Mouse (Mus musculus) testis, adult 2 months (tissue): ENCODE measurements around the gene Snrpa1. TPM values are rescaled to one million over a fixed set of nuclear protein-coding genes. Genes with fewer than 3 reads are reported as not detected.

Experiments
- H3K27ac ChIP-seq: fragments of 200-500 bp; 2 replicates; pipeline ENCODE4 v1.5.1; 2012; ENCODE audit warnings: low read depth, low read length; ENCODE audit not compliant: control insufficient read depth, insufficient read depth
- H3K27me3 ChIP-seq: fragments of 200-500 bp; 2 replicates; pipeline ENCODE4 v1.6.1; 2012; ENCODE audit warnings: mild to moderate bottlenecking, low read length, moderate library complexity; ENCODE audit not compliant: control insufficient read depth, insufficient read depth
- H3K36me3 ChIP-seq: fragments of 200-500 bp; 2 replicates; pipeline ENCODE4 v1.6.1; 2012; ENCODE audit warnings: mild to moderate bottlenecking, low read length; ENCODE audit not compliant: control insufficient read depth, insufficient read depth
- H3K4me1 ChIP-seq: fragments of 200-500 bp; 2 replicates; pipeline ENCODE4 v1.6.1; 2012; ENCODE audit warnings: low read length; ENCODE audit not compliant: control insufficient read depth, insufficient read depth
- H3K4me3 ChIP-seq: fragments of 200-500 bp; 2 replicates; pipeline ENCODE4 v1.5.1; 2012; ENCODE audit warnings: low read depth, mild to moderate bottlenecking, low read length, moderate library complexity, mixed read lengths; ENCODE audit not compliant: control insufficient read depth
- CTCF ChIP-seq: fragments of 200-500 bp; IDR thresholded peaks from 2 replicates; pipeline ENCODE4 v1.5.1; 2012; ENCODE audit warnings: low read depth, mild to moderate bottlenecking, inconsistent platforms, low read length, moderate library complexity; ENCODE audit not compliant: control insufficient read depth, insufficient read depth, insufficient replicate concordance
- POLR2A ChIP-seq: fragments of 200-500 bp; IDR thresholded peaks from 2 replicates; pipeline ENCODE4 v1.6.1; 2012; ENCODE audit warnings: low read depth, mild to moderate bottlenecking, inconsistent platforms, low read length, moderate library complexity; ENCODE audit not compliant: control insufficient read depth
- polyA plus RNA-seq: library from polyadenylated mRNA; depleted of rRNA; stranded (reverse); fragments of >200 nt; gene quantifications from 2 replicates; pipeline ENCODE4 v1.2.3, GENCODE M21; 2012; rRNA removed

Snrpa1 gene
- 47.2 and 48.6 TPM in 2 replicates for polyA plus RNA-seq

- Histone ChIP-seq H3K27me3 (no peaks in the 10 kb centered on the region), H3K4me1 (peaks cover 5% of the 10 kb centered on the region), H3K36me3 (no peaks in the 10 kb centered on the region), H3K27ac (no peak within 1 kb of the TSS), H3K4me3 (peak within 1 kb of the TSS; percentile 96; the same call in 1 of the 2 replicates)
- TF ChIP-seq CTCF (no peak), POLR2A (no peak)
Measured at GRCm38 (mm10) chr7:66058703-66059102, at the start of gene Snrpa1. Gene Snrpa1, plus strand, starts transcription at chr7:66059003.

DNA sequence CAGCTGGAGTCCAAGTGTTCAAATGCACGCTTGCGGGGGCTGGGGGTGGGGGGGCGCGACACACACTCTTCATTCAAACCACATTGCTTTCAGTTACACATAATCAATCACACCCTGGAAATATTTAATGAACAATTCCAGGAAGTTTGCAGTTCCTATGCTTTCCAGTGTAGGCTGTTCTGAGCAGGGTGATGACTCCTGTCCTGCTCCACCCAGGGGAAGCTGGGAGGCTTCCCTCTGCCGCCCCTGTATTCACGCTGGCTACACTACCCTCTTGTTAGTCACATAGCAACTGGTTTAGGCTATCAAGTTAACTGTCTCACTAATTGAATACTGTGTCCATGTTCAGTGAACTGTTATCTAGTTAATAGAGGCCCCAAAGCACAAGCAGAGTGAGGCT, 48.3 kb upstream of the Snrpa1 start:
- Histone ChIP-seq H3K27me3 (no peaks in the 10 kb centered on the region), H3K4me3 (no peak overlapping the region), H3K27ac (no peak overlapping the region), H3K4me1 (no peaks in the 10 kb centered on the region), H3K36me3 (no peaks in the 10 kb centered on the region)
- TF ChIP-seq POLR2A: no peak
- TF ChIP-seq CTCF: no peak

- Histone ChIP-seq H3K27ac (no peak overlapping the region), H3K36me3 (no peaks in the 10 kb centered on the region), H3K27me3 (no peaks in the 10 kb centered on the region), H3K4me3 (no peak overlapping the region), H3K4me1 (no peaks in the 10 kb centered on the region)
- TF ChIP-seq POLR2A (no peak), CTCF (peak; percentile 11; the same call in 1 of the 2 replicates)
Measured at GRCm38 (mm10) chr7:66027747-66028146, 31.1 kb upstream of the Snrpa1 start.

GRCm38 (mm10) chr7:66028766-66029512, 29.9 kb upstream of the Snrpa1 start:
- no peaks in the 10 kb centered on the region for H3K27me3 ChIP-seq
- H3K4me3 ChIP-seq: no peak overlapping the region
- no peaks in the 10 kb centered on the region for H3K4me1 ChIP-seq
- no peak for TF ChIP-seq CTCF
- TF ChIP-seq POLR2A: no peak
- H3K27ac ChIP-seq: no peak overlapping the region
- no peaks in the 10 kb centered on the region for H3K36me3 ChIP-seq

DNA sequence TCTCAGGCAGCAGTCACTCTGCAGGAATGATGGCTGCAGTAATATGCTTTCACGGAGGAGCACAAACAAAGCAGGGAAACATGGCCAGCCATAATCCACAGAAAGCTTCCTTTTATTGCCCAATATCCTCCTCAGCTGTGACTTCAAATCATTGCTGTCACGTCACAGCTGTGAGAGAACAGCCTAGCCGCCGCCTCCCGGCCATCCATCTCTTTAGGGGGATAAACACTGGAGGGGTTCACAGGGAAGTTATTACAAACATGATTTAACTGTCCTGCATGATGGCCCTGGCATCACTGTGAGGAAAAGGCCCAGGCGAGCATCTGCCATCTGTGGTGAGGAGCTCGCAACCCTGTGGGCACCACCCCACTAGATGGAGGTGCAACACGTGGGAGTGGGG, 22.0 kb upstream of the Snrpa1 start:
- Histone ChIP-seq H3K27me3 (no peaks in the 10 kb centered on the region), H3K27ac (no peak overlapping the region), H3K36me3 (no peaks in the 10 kb centered on the region), H3K4me3 (no peak overlapping the region), H3K4me1 (no peaks in the 10 kb centered on the region)
- TF ChIP-seq CTCF (no peak), POLR2A (no peak)

- TF ChIP-seq POLR2A (no peak), CTCF (no peak)
- no peaks in the 10 kb centered on the region for H3K4me1 ChIP-seq
- H3K36me3 ChIP-seq: no peaks in the 10 kb centered on the region
- H3K4me3 ChIP-seq: no peak overlapping the region
- H3K27me3 ChIP-seq: no peaks in the 10 kb centered on the region
- no peak overlapping the region for H3K27ac ChIP-seq
Measured at GRCm38 (mm10) chr7:66038261-66038660, 20.5 kb upstream of the Snrpa1 start.

GRCm38 (mm10) chr7:66038730-66039129, 20.1 kb upstream of the Snrpa1 start:
- Histone ChIP-seq H3K4me3 (no peak overlapping the region), H3K4me1 (no peaks in the 10 kb centered on the region), H3K27ac (no peak overlapping the region), H3K36me3 (no peaks in the 10 kb centered on the region), H3K27me3 (no peaks in the 10 kb centered on the region)
- TF ChIP-seq POLR2A (no peak), CTCF (no peak)
